Mouse (Mus musculus): ENCODE measurements around the gene Ndufs2. TPM values are rescaled to one million over a fixed set of nuclear protein-coding genes. Genes with fewer than 3 reads are reported as not detected.
A peak's percentile ranks its signal among the peaks of the same experiment; 100 is the strongest.

The Ndufs2 gene
- total and polyA plus RNA-seq, 2 experiments = 174 to 272 TPM

GRCm38 (mm10) chr1:171284491-171284890 is 33.3 kb upstream of the Ndufs2 start:
- Histone ChIP-seq H3K9ac (ENCODE audit: low read depth, low read length) (no peak overlapping the region; the same call in 1 of the 2 replicates), H3K4me3 (ENCODE audit: insufficient read depth, low read depth, low read length) (peak overlapping the region; percentile 12; the same call in 1 of the 2 replicates), H3K79me2 (ENCODE audit: control insufficient read depth, insufficient read depth, low read length) (peaks cover 7% of the 10 kb centered on the region; the same call in 1 of the 2 replicates), H3K27me3 (ENCODE audit: control insufficient read depth, insufficient read depth, low read length) (no peaks in the 10 kb centered on the region), H3K27ac (replicated peaks; ENCODE audit: insufficient read depth, low read depth, low read length) (no peak overlapping the region; the same call in 1 of the 2 replicates), H3K4me1 (ENCODE audit: control insufficient read depth, insufficient read depth, low read length) (peaks cover 8% of the 10 kb centered on the region), H3K36me3 (ENCODE audit: control insufficient read depth, insufficient read depth, low read length) (peaks cover 9% of the 10 kb centered on the region)
- TF ChIP-seq POLR2A (IDR thresholded peaks at IDR 0.05; ENCODE audit: extremely low read depth, insufficient read depth, low read length) (no peak), CTCF (IDR thresholded peaks at IDR 0.05; ENCODE audit: low read depth, low read length) (no peak)
- WGBS = 90% methylated on average over 15 of the region's 15 CpGs
- DNase-seq (ENCODE audit: extremely low read depth, low read depth, low spot score) = no peak

- Histone ChIP-seq H3K36me3 (ENCODE audit: control insufficient read depth, insufficient read depth, low read length) (peaks cover under 1% of the 10 kb centered on the region), H3K79me2 (ENCODE audit: control insufficient read depth, insufficient read depth, low read length) (peaks cover 7% of the 10 kb centered on the region; the same call in 1 of the 2 replicates), H3K4me3 (ENCODE audit: insufficient read depth, low read depth, low read length) (no peak overlapping the region), H3K27ac (replicated peaks; ENCODE audit: insufficient read depth, low read depth, low read length) (no peak overlapping the region), H3K27me3 (ENCODE audit: control insufficient read depth, insufficient read depth, low read length) (no peaks in the 10 kb centered on the region), H3K4me1 (ENCODE audit: control insufficient read depth, insufficient read depth, low read length) (peaks cover 8% of the 10 kb centered on the region), H3K9ac (ENCODE audit: low read depth, low read length) (no peak overlapping the region)
- WGBS = 87% methylated on average over 18 of the region's 18 CpGs
- TF ChIP-seq POLR2A (IDR thresholded peaks at IDR 0.05; ENCODE audit: extremely low read depth, insufficient read depth, low read length) = no peak
- TF ChIP-seq CTCF (IDR thresholded peaks at IDR 0.05; ENCODE audit: low read depth, low read length) = no peak
- no peak for DNase-seq (ENCODE audit: extremely low read depth, low read depth, low spot score)
Observed at GRCm38 (mm10) chr1:171283188-171284160, 32.3 kb upstream of the Ndufs2 start.

- H3K27ac ChIP-seq (replicated peaks; ENCODE audit: insufficient read depth, low read depth, low read length) = no peak overlapping the region
- no peaks in the 10 kb centered on the region for H3K27me3 ChIP-seq (ENCODE audit: control insufficient read depth, insufficient read depth, low read length)
- H3K4me3 ChIP-seq (ENCODE audit: insufficient read depth, low read depth, low read length) = no peak overlapping the region
- H3K9ac ChIP-seq (ENCODE audit: low read depth, low read length) = no peak overlapping the region
- no peak for TF ChIP-seq POLR2A (IDR thresholded peaks at IDR 0.05; ENCODE audit: extremely low read depth, insufficient read depth, low read length)
- no peak for TF ChIP-seq CTCF (IDR thresholded peaks at IDR 0.05; ENCODE audit: low read depth, low read length)
- WGBS = 74% methylated on average over 18 of the region's 18 CpGs
- peaks cover 4% of the 10 kb centered on the region; the same call in 1 of the 2 replicates for H3K79me2 ChIP-seq (ENCODE audit: control insufficient read depth, insufficient read depth, low read length)
- no peak for DNase-seq (ENCODE audit: extremely low read depth, low read depth, low spot score)
- H3K36me3 ChIP-seq (ENCODE audit: control insufficient read depth, insufficient read depth, low read length) = peaks cover 5% of the 10 kb centered on the region; the same call in 1 of the 2 replicates
- peaks cover 8% of the 10 kb centered on the region; the same call in 1 of the 2 replicates for H3K4me1 ChIP-seq (ENCODE audit: control insufficient read depth, insufficient read depth, low read length)
Observed at GRCm38 (mm10) chr1:171282086-171282805, 31.1 kb upstream of the Ndufs2 start.

GRCm38 (mm10) chr1:171281528-171281923 is 30.3 kb upstream of the Ndufs2 start:
- peak; percentile 79 for DNase-seq (ENCODE audit: extremely low read depth, low read depth, low spot score)
- peaks cover 7% of the 10 kb centered on the region; the same call in 1 of the 2 replicates for H3K36me3 ChIP-seq (ENCODE audit: control insufficient read depth, insufficient read depth, low read length)
- peak overlapping the region; percentile 85 for H3K9ac ChIP-seq (ENCODE audit: low read depth, low read length)
- WGBS = under 1% methylated on average over 10 of the region's 10 CpGs
- H3K27me3 ChIP-seq (ENCODE audit: control insufficient read depth, insufficient read depth, low read length) = no peaks in the 10 kb centered on the region
- H3K27ac ChIP-seq (replicated peaks; ENCODE audit: insufficient read depth, low read depth, low read length) = peak overlapping the region; percentile 87
- peaks cover 1% of the 10 kb centered on the region; the same call in 1 of the 2 replicates for H3K79me2 ChIP-seq (ENCODE audit: control insufficient read depth, insufficient read depth, low read length)
- TF ChIP-seq POLR2A (IDR thresholded peaks at IDR 0.05; ENCODE audit: extremely low read depth, insufficient read depth, low read length) (no peak), CTCF (IDR thresholded peaks at IDR 0.05; ENCODE audit: low read depth, low read length) (peak; percentile 73)
- peaks cover 5% of the 10 kb centered on the region; the same call in 1 of the 2 replicates for H3K4me1 ChIP-seq (ENCODE audit: control insufficient read depth, insufficient read depth, low read length)
- H3K4me3 ChIP-seq (ENCODE audit: insufficient read depth, low read depth, low read length) = peak overlapping the region; percentile 75

GRCm38 (mm10) chr1:171280916-171281527 is 29.8 kb upstream of the Ndufs2 start, which contains the start of gene Ppox:
Gene Ppox, minus strand, starts transcription at chr1:171281186.
- DNase-seq (ENCODE audit: extremely low read depth, low read depth, low spot score) = peak; percentile 98
- Histone ChIP-seq H3K27ac (replicated peaks; ENCODE audit: insufficient read depth, low read depth, low read length) (peak within 1 kb of the TSS; percentile 87), H3K9ac (ENCODE audit: low read depth, low read length) (peak within 1 kb of the TSS; percentile 85), H3K4me3 (ENCODE audit: insufficient read depth, low read depth, low read length) (peak within 1 kb of the TSS; percentile 75), H3K36me3 (ENCODE audit: control insufficient read depth, insufficient read depth, low read length) (peaks cover 7% of the 10 kb centered on the region; the same call in 1 of the 2 replicates), H3K79me2 (ENCODE audit: control insufficient read depth, insufficient read depth, low read length) (no peaks in the 10 kb centered on the region; the same call in 1 of the 2 replicates), H3K27me3 (ENCODE audit: control insufficient read depth, insufficient read depth, low read length) (no peaks in the 10 kb centered on the region), H3K4me1 (ENCODE audit: control insufficient read depth, insufficient read depth, low read length) (peaks cover 5% of the 10 kb centered on the region; the same call in 1 of the 2 replicates)
- TF ChIP-seq CTCF (IDR thresholded peaks at IDR 0.05; ENCODE audit: low read depth, low read length) (0 out of 2 replicates have a peak, but pooled peaks have one; percentile 2), POLR2A (IDR thresholded peaks at IDR 0.05; ENCODE audit: extremely low read depth, insufficient read depth, low read length) (no peak)
- under 1% methylated on average over 26 of the region's 26 CpGs for WGBS

Measured in liver, adult 2 months (tissue).